Mouse (Mus musculus) limb, embryonic 14.5 days (tissue): ENCODE measurements around the gene Phf14. TPM values are rescaled to one million over a fixed set of nuclear protein-coding genes. Genes with fewer than 3 reads are reported as not detected.

Experiments
- ATAC-seq: fragments of 200-750 bp; cut with Nextera tagmentation; 2 replicates; pipeline ENCODE4 v1.8.0; 2017; ENCODE audit warnings: low read depth, moderate number of reproducible peaks, moderate TSS enrichment; ENCODE audit not compliant: low FRiP score
- DNase-seq: peaks from one replicate; pipeline ENCODE4 v3.0.0-alpha.2; 2015; ENCODE audit warnings: low spot score
- H3K27ac ChIP-seq: fragments of 300-500 bp; sonication (generic); replicated peaks from 2 replicates; pipeline ENCODE4 v1.5.1; 2014; ENCODE audit warnings: low read depth, mild to moderate bottlenecking, low read length, moderate library complexity, mixed read lengths
- H3K27me3 ChIP-seq: fragments of 300-500 bp; sonication (generic); 2 replicates; pipeline ENCODE4 v1.6.1; 2014; ENCODE audit warnings: low read length, mixed read lengths; ENCODE audit not compliant: control insufficient read depth, insufficient read depth
- H3K36me3 ChIP-seq: fragments of 300-500 bp; sonication (generic); 2 replicates; pipeline ENCODE4 v1.6.1; 2014; ENCODE audit warnings: mild to moderate bottlenecking, low read length, moderate library complexity, mixed read lengths; ENCODE audit not compliant: control insufficient read depth, insufficient read depth
- H3K4me1 ChIP-seq: fragments of 300-500 bp; sonication (generic); 2 replicates; pipeline ENCODE4 v1.6.1; 2014; ENCODE audit warnings: antibody characterized with exemption, low read length, mixed read lengths; ENCODE audit not compliant: control insufficient read depth, insufficient read depth
- H3K4me2 ChIP-seq: fragments of 300-500 bp; sonication (generic); replicated peaks from 2 replicates; pipeline ENCODE4 v1.6.1; 2014; ENCODE audit warnings: low read depth, mild to moderate bottlenecking, low read length, moderate library complexity; ENCODE audit not compliant: severe bottlenecking
- H3K4me3 ChIP-seq: fragments of 300-500 bp; sonication (generic); replicated peaks from 2 replicates; pipeline ENCODE4 v1.5.1; 2014; ENCODE audit warnings: low read length
- H3K9ac ChIP-seq: fragments of 300-500 bp; sonication (generic); 2 replicates; pipeline ENCODE4 v1.6.1; 2014; ENCODE audit warnings: mild to moderate bottlenecking, low read depth, low read length, moderate library complexity; ENCODE audit not compliant: severe bottlenecking
- H3K9me3 ChIP-seq: fragments of 300-500 bp; sonication (generic); 2 replicates; pipeline ENCODE4 v1.6.1; 2016; ENCODE audit warnings: low read length; ENCODE audit not compliant: control insufficient read depth
- POLR2A ChIP-seq: fragments of 200-500 bp; IDR thresholded peaks from 2 replicates; pipeline ENCODE4 v1.8.0; 2012; ENCODE audit warnings: inconsistent platforms, mild to moderate bottlenecking, moderate library complexity, borderline replicate concordance; ENCODE audit not compliant: insufficient read depth, insufficient read length; ENCODE audit errors: extremely low read depth
- WGBS: fragments of 180-500 bp; shearing (Covaris S2); extraction: QIAGEN DNeasy Blood & Tissue Kit; methylation state at CpG from one replicate; pipeline ENCODE4 v1.1.7; 2014; 5-methylcytosine and 5-hydroxymethylcytosine counted together
- polyA plus RNA-seq, 2 experiments: library from polyadenylated mRNA; depleted of rRNA in 1 of 2; stranded (reverse) in 1 of 2; unstranded in 1 of 2; fragments of >200 nt; fragmentation: Nextera tagmentation in 1 of 2; extraction: Ambion mirVana in 1 of 2; gene quantifications; 2 replicates each; pipeline versions ENCODE4 v1.2.1 to v1.2.3; 2012 to 2014

The Phf14 gene
- polyA plus RNA-seq, 2 experiments: 43.1 to 101 TPM

DNA sequence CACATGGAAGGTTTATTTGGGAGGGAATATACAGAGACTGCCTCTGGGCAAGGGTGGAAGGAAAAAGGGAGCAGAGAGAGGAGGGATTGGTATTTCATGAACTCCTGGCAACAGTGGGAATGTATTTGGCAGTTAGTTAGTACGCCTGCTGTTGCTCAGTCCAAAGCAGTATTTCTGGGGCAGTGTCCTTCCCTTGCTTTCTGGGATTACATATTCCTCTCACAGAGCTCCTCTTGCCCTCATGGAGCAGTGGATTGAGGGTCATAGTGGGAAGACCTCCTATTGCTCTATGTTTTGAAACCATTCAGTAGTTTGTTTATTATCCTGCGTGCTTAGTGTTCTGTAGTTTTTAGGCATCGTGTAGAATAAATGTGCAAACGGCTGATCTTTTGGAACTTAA lies 34.5 kb downstream of the Phf14 start:
- H3K4me1 ChIP-seq: no peaks in the 10 kb centered on the region
- H3K27ac ChIP-seq: no peak overlapping the region
- no peaks in the 10 kb centered on the region for H3K9me3 ChIP-seq
- no peak for TF ChIP-seq POLR2A
- H3K36me3 ChIP-seq: peaks cover 44% of the 10 kb centered on the region
- ATAC-seq (no peak), DNase-seq (no peak)
- no peak overlapping the region for H3K4me2 ChIP-seq
- WGBS: 94% methylated on average over 4 of the region's 4 CpGs
- H3K27me3 ChIP-seq: no peaks in the 10 kb centered on the region
- H3K9ac ChIP-seq: no peak overlapping the region
- H3K4me3 ChIP-seq: no peak overlapping the region

DNA sequence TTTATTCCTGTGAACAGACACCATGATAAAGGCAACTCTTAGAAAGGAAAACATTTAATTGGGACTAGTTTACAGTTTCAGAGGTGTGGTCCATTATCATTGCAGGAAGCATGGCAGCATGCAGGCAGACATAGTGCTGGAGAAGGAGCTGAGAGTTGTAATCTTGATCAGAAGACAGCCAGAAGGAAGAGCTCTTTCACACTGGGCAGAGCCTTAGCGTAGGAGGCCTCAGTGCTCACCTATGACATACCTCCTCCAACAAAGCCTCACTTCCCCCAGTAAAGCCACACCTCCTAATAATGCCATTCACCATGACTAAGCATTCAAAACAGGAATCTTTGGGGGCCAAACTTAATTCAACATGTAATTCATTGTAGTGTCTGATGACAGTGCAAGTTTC lies 40.5 kb downstream of the Phf14 start:
- Histone ChIP-seq H3K4me1 (no peaks in the 10 kb centered on the region), H3K9ac (no peak overlapping the region), H3K4me3 (no peak overlapping the region), H3K36me3 (peaks cover 44% of the 10 kb centered on the region), H3K9me3 (no peaks in the 10 kb centered on the region), H3K27ac (no peak overlapping the region), H3K27me3 (no peaks in the 10 kb centered on the region), H3K4me2 (no peak overlapping the region)
- WGBS: 92% methylated on average over 1 of the region's 1 CpGs
- DNase-seq (no peak), ATAC-seq (no peak)
- no peak for TF ChIP-seq POLR2A

DNA sequence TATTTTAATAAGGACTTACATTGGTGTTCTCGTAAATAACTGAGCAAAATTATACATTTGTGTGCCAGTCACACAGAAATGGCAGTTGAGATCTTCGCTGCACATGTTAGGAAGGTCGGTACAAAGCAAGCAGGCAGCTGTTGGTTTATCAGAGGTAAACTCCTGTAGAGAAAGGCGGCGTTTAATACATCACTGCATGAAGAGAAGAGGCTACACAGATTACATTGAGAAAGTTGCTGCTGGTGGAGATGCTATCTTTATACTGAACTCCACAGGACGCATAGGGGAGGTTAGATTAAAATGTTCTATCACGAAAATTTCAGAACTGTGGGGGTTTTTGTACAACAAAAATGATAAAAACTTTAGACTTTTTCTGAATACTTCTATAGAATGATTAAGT lies 52.6 kb downstream of the Phf14 start:
- ATAC-seq (no peak), DNase-seq (no peak)
- Histone ChIP-seq H3K36me3 (peaks cover 32% of the 10 kb centered on the region), H3K27ac (no peak overlapping the region), H3K9ac (no peak overlapping the region), H3K4me1 (no peaks in the 10 kb centered on the region), H3K4me2 (no peak overlapping the region), H3K9me3 (no peaks in the 10 kb centered on the region), H3K27me3 (no peaks in the 10 kb centered on the region), H3K4me3 (no peak overlapping the region)
- WGBS: 93% methylated on average over 7 of the region's 7 CpGs
- TF ChIP-seq POLR2A: no peak

DNA sequence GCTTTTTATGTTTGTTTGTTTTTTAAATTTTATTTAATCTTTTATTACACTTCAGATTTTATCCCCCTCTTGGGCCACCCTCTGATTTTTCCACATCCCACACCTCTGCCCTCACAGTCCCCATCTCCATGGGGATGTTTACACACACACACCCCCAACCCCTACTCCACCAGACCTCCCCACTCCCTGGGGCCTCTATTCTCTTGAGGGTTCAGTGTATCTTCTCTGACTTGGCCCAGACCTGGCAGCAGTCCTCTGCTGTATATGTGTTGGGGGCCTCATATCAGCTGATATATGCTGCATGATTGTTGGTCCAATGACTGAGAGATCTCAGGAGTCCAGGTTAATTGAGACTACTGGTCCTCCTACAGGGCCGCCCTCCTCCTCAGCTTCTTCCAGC lies 86.2 kb downstream of the Phf14 start:
- Histone ChIP-seq H3K9me3 (no peaks in the 10 kb centered on the region), H3K27me3 (no peaks in the 10 kb centered on the region), H3K9ac (no peak overlapping the region), H3K36me3 (peaks cover 50% of the 10 kb centered on the region), H3K4me3 (no peak overlapping the region), H3K27ac (no peak overlapping the region), H3K4me1 (no peaks in the 10 kb centered on the region), H3K4me2 (no peak overlapping the region)
- DNase-seq: no peak
- 93% methylated on average over 1 of the region's 1 CpGs for WGBS
- no peak for ATAC-seq
- TF ChIP-seq POLR2A: no peak

DNA sequence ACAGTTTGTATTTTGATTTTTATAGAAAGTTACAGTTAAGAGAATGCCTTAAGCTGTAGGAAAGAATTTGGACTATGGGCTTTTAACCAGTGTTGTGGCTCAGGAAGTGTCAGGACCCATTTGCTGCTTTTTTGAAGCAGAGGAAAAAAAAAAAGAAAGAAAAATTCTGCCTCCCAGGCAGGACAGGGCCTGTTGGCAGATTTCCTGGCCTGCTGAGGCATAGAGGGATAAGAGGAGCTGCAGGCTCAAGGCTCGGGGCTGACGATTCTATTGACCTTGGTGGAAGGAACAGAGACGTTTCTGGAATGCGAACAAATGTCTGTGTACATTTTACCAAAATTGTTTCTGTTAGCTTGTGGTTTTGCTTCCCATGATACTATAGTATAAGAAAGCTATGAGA lies 91.0 kb downstream of the Phf14 start:
- TF ChIP-seq POLR2A: no peak
- no peaks in the 10 kb centered on the region for H3K4me1 ChIP-seq
- no peak overlapping the region for H3K27ac ChIP-seq
- WGBS: 84% methylated on average over 4 of the region's 4 CpGs
- H3K27me3 ChIP-seq: no peaks in the 10 kb centered on the region
- no peak overlapping the region for H3K9ac ChIP-seq
- DNase-seq: no peak
- no peak for ATAC-seq
- H3K4me2 ChIP-seq: no peak overlapping the region
- H3K36me3 ChIP-seq: peaks cover 57% of the 10 kb centered on the region
- no peaks in the 10 kb centered on the region for H3K9me3 ChIP-seq
- no peak overlapping the region for H3K4me3 ChIP-seq

DNA sequence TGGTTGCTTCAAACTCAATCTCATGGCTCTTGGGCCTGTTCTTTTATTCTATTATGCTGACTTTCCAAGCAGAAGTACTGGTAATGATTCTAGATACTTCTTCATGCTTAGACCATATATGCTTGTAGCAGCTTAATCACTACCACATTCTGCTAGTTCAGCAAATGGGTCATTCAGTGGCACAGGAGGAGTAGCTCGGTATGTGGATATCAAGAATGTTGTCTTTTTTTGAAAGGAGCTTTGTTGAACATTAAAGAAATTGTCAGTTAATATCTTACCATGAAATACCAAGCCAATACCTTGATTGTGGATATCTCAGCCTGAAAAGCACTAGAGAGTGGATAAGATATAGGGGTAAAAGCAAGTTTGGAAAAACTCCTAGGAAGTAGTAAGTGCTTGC lies 91.9 kb downstream of the Phf14 start:
- H3K9ac ChIP-seq: no peak overlapping the region
- no peak overlapping the region for H3K4me3 ChIP-seq
- DNase-seq: no peak
- no peaks in the 10 kb centered on the region for H3K9me3 ChIP-seq
- H3K27me3 ChIP-seq: no peaks in the 10 kb centered on the region
- H3K4me2 ChIP-seq: no peak overlapping the region
- ATAC-seq: no peak
- H3K36me3 ChIP-seq: peaks cover 51% of the 10 kb centered on the region
- TF ChIP-seq POLR2A: no peak
- H3K4me1 ChIP-seq: no peaks in the 10 kb centered on the region
- 84% methylated on average over 1 of the region's 1 CpGs for WGBS
- no peak overlapping the region for H3K27ac ChIP-seq
